Mouse (Mus musculus) lung, adult 2 months (tissue): ENCODE data around the gene Spib.
A peak's percentile ranks its signal among the peaks of the same experiment; 100 is the strongest.

Experiments used
- CTCF ChIP-seq: fragments of 200-500 bp; IDR thresholded peaks from 2 replicates; pipeline ENCODE4 v1.5.1; 2011; ENCODE audit warnings: mild to moderate bottlenecking, low read length, control low read depth; ENCODE audit not compliant: insufficient read depth
- POLR2A ChIP-seq: fragments of 200-500 bp; IDR thresholded peaks from 2 replicates; pipeline ENCODE4 v1.6.1; 2011; ENCODE audit warnings: low read depth, mild to moderate bottlenecking, control low read depth, low read length, borderline replicate concordance; ENCODE audit errors: extremely low read depth

- TF ChIP-seq POLR2A, result no peak
- TF ChIP-seq CTCF, result peak; percentile 99
These were observed 46.9 kb downstream of the Spib start for GRCm38 (mm10) chr7:44484841-44485571.
